Mouse (Mus musculus) right cerebral cortex, postnatal 25 days (tissue): ENCODE measurements around the gene Syt13.

Experiments used
- DNase-seq: peaks from one replicate; pipeline ENCODE4 v3.0.0; 2022

Gene Syt13

DNA sequence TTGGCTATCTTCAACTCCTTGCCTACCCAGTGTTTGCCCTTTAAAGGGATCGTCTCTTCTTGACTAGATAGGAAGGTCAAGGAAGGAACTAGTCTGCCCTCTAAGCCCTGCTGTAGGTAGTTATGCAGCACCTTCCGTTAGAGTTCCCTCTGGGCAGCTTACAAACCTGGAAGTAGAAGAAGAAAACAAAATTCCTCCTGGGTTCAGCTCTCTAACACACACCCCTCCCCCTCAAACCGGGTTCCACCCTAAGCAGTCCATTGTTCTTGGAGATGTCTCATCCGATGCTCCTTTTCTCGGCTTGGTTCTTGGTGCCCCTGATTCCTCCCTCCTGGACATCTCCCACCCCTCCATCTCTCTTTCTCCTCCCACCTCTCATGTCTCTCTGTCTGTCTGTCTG lies 14.8 kb downstream of the Syt13 start:
- no peak for DNase-seq

DNA sequence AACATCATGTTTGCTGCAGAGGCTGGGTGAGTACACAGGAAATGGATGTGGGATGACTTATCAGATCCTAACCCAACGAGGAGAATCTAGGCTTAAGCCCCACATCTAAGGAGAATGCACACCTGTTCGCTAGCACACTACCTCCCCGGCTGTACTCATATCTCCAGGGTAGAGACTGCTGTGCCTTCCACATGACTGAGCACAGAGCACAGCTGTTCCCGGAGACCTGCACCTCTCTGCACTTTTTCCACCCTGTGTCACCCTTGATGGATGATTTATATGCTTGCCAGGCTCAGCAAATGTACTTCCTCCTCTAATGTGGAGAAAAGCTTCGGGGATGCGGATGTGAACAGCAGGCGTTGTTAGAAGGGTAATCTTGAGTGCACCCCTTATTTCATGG lies 16.2 kb downstream of the Syt13 start:
- no peak for DNase-seq

DNA sequence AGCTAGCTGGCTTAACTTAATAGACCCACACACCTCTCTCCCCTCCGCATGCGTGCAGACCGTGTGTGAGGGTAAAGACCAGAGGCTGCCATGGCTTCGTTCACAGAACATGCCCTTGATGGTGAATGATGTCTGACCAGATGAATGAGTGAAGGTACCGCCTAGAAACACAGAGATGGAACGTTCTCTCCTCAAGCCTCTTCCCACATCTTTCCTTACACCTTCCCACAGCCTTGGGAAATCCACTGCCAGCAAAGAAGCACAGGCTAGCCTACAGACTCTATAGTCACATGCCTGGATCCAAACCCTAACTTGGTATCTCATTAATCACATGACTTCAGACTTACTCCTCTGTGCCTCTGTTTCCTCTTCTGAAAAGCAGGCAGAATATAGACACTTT lies 18.5 kb downstream of the Syt13 start:
- DNase-seq: no peak

DNA sequence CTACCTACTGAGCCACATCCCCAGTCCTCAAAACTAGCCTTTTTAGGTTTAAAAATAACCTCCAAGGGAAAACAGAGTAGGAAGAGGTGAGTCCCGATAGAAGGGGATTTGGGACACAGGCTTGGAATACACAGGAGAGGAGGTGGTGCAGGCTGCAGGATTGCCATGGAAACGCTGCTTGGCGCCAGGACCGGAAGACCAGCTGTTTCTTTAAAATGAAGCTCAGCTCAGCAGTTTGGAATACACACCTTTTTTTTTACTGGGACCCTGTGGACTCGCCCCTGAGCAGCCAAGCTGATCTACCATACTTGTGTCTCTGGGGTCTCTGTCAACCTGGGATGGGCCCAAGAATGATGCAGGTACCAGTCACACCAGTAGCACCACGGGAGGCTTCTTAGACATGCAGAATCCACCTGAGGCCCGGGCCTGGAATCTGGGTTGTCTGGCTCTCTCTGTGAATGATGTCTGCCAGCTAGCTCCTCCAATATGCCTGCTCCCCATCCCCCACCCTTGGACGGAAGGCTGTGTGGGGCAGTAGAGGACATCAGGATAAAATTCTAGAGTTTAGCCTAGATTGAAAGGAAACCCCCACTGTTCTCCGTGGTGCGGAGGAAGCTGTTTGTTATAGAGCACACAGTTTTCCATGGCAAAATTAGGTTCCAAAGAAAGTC lies 19.5 kb downstream of the Syt13 start:
- DNase-seq: peak; percentile 82

DNA sequence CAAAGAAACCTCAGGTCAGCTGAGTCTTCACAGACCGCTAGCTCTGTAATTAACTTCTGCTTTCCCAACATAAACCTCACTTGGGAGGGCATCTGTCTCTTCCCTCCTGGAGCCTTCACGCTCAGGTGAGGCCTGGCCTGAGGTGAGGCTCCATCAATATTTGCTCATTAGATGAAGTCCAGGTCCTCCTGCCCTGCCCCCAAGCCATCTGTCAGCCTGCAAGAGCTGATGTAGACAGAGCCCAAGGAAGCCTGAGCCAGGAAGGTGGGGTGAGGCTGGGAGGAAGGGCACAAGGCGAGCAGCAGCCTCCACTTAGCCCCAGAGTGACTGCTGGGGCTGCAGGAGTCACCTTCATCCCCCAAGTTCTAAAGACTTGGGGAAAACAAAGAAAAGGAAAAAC lies 20.6 kb downstream of the Syt13 start:
- DNase-seq: no peak

DNA sequence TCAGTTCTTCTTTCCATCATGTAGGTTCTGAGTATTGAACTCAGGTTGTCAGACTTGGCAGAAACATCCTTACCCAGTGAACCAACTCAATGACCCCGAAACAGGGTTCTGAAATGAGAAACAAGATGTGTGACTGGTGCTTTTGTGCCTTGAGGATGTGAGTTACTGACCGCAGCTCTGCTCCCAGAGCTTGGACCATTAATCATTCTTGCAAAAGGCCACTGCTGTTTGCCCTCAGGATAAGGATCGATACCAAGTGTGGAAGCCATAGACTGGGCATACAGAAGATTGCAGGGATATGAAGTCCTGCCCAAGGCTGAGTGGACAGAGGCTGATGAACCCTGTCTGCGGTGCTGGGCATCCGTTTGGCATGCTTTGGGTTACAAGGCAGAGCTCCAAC lies 23.2 kb downstream of the Syt13 start:
- DNase-seq: no peak

- DNase-seq: no peak
Observed at GRCm38 (mm10) chr2:92938827-92939226, 23.9 kb downstream of the Syt13 start.

- no peak for DNase-seq
Observed at GRCm38 (mm10) chr2:92940963-92941362, 26.1 kb downstream of the Syt13 start.

- no peak for DNase-seq
Observed at GRCm38 (mm10) chr2:92941463-92941862, 26.6 kb downstream of the Syt13 start.

- no peak for DNase-seq
Observed at GRCm38 (mm10) chr2:92943406-92943805, 28.5 kb downstream of the Syt13 start.

- DNase-seq: no peak
Observed at GRCm38 (mm10) chr2:92944356-92944755, 29.5 kb downstream of the Syt13 start.

- DNase-seq: no peak
Observed at GRCm38 (mm10) chr2:92945125-92945746, 30.3 kb downstream of the Syt13 start.

DNA sequence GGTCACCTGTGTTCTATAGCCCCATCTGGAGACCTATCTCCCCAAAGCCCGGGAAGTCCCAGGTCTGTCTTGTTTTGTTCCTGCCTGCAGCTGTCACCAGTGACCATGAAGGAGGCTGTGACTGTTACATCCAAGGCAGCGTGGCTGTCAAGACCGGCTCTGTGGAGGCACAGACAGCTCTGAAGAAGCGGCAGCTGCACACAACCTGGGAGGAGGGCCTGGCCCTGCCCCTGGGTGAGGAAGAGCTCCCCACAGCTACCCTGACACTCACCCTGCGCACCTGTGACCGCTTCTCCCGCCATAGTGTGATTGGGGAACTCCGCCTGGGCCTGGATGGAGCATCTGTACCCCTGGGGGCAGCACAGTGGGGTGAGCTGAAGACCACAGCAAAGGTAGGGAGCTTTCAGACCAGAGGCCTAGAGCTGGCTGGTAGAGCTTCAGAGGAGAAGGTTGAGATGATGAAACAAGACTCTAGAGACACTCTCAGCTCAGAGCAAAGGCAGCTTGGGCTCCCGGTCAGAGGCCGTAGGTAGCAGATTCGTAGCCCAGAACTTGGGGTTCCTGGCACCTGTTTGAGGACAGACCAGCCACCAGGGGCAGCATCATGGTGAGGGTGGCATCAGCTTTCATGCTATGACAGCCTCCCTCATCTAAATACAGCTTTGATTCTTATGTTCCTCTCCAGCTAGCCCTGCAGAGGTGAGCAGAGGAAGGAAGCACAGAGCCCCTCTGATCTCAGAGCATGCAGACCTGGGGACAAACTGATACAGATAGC lies 31.1 kb downstream of the Syt13 start:
- no peak for DNase-seq

DNA sequence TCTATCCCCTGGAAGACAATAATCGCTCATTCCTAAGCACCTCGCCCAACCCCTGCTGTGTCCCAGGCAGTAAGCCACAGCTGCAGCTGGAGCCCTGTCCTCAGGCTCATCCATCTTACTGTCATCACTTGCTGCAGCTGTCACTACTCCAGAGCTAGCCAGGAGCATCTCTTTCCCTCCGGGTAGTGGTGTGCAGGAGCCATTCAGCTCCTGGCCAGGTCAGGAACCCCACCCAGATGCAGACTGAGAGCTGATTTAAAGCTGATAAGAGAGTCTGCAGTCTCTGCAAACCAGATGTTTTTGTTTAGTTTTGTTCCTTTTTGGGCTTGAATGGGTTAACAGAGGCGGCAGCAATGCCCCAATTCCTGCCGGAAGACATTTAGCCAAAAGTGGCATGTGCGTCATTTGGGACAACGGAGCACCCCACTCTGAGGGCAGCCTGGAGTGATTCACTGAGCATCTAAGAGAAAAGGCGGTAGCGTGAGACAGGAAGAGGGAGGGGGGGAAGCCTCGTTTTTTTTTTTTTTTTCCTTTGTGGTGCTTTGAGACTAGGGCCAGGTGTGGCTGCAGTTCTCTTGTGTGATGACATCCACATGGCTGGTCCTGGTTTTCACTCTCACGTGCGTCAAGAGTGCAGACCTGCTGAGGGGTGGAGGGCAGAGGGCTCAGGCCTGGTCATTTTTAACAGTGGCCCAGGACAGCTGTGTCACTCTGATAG lies 33.2 kb downstream of the Syt13 start:
- DNase-seq: no peak

DNA sequence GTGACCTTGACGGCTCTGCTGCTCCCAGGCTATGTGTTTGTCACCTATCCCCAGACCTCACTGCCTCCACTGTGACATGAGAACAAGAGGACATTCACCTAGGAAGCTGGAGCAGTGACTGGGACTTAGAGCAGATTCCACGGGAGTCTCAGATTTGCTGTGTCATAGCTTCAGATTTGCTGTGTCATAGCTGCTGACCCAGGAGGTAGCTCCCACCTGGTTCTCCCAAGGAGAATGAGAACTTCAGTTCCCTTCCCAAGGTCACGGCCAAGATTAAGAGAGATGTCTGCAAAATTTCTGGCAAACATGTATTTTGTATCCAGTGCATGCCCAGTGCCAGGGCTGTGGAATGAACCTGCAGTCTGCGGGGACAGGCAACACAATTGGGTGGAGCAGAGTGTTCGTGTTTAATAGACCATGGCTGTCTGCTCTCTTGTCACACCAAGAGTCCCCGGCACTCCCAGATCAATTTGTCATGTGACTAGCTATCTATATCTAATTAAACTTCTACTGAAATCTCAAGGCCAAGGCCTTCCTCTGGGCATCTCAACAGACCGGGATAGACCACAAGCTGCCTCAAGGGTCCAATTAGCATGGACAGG lies 33.9 kb downstream of the Syt13 start:
- no peak for DNase-seq

- no peak for DNase-seq
Observed at GRCm38 (mm10) chr2:92949518-92949917, 34.6 kb downstream of the Syt13 start.

GRCm38 (mm10) chr2:92953450-92953849 lies 38.6 kb downstream of the Syt13 start:
- DNase-seq: no peak

DNA sequence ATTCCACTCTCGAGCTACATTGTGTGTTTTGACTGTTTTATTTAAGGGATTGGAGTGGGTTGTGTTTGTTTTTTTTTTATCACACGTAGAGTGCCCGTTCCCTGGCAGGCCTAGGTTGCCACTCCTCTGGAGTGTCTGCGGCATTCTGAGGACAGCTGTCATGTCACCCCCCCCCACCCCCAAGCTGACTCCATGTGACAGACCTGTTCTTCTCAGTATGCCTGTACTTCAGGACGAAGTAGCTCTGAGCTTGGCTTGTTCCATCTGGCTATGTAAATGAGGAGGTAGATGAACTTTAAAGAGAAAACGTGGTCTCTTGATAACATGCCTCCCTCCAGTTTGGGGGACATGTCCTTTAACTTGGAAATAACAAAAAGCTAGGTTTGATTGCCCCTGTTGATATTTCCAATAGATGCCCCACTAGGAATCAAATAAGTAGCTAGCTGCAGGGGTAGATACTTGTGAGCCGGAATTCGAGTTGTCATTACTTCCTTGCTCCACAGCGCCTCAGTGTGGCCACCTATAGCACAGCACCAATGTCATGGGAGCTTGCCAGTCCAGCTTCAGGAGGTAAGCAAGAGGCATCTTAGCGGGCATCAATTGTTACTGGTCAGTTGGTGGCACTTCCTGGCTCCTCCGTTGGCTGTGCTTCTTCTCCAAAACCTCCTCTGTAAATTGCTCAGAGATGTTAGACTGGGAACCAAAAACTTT lies 39.7 kb downstream of the Syt13 start:
- peak; percentile 61 for DNase-seq

GRCm38 (mm10) chr2:92956943-92957342 lies 42.0 kb downstream of the Syt13 start:
- DNase-seq: no peak

DNA sequence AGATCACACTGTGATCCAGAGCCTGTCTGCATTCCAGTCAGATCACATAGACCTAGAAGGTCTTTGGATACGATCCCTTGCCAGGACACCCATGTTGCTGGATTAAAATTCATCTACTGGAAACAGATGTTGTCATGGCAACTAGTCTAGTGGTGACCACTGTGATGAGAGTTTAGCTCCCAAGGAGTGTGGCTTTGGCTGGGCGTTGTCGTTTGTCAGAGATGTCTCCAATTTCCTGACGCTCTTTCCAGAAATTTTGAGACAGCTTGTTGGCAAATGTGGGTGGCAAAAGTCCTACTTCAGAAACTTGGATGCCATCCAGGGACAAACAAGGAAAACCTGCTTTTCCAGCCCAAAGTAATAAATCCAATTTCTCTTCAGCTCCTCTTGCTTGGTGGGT lies 43.7 kb downstream of the Syt13 start:
- DNase-seq: no peak

DNA sequence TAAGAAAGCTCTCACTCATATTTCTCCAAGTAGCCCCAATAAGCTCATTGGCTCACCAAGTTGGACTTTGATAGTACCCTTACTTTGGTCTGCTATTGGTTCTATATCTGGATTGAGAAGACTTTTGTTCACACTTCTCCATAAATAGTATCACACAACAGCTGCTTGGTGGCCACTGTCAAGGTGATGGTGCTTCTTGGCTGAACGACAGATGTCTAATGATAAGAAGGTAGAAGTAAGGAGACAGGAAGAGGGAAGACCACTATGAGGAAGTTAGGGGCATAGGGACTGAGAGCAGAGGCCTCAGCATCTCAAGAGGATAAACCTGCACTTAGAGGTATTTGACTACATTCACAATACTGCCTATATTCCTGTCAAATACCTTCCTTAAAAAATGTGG lies 49.4 kb downstream of the Syt13 start:
- no peak for DNase-seq

- no peak for DNase-seq
Observed at GRCm38 (mm10) chr2:92966257-92966656, 51.4 kb downstream of the Syt13 start.
